Mouse (Mus musculus) olfactory bulb, adult 2 months (tissue): ENCODE measurements around the gene Tspan11.

Source experiments
- CTCF ChIP-seq: fragments of 200-500 bp; IDR thresholded peaks from 2 replicates; pipeline ENCODE4 v1.5.1; 2012; ENCODE audit warnings: low read depth, mild to moderate bottlenecking, low read length, moderate library complexity; ENCODE audit not compliant: insufficient read depth
- POLR2A ChIP-seq: fragments of 200-500 bp; IDR thresholded peaks from 2 replicates; pipeline ENCODE4 v1.6.1; 2012; ENCODE audit warnings: mild to moderate bottlenecking, low read depth, low read length, moderate library complexity; ENCODE audit not compliant: insufficient read depth

DNA sequence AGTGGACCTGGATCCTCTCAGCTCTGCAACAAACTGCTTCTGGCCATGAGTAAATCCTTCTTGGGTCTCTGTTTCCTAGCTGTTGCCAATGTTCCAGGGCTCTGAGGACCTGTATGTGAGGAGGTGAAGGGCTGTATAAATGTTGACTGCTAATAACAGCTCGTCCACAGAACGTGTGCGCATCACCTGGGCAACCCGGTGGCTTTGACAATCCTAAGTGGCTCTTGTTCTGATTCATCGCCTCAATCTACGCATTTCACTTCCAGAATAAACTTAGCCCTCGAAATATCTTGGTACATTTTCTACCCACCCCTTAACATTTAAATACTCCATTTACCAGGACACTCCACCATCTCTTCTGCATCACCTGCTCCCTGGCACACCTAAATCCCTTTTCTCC, 34.1 kb upstream of the Tspan11 start:
- no peak for TF ChIP-seq POLR2A
- no peak for TF ChIP-seq CTCF
